Mouse (Mus musculus) thymus, postnatal 36 days (tissue): ENCODE data around the gene Pvalb.

Experiments
- DNase-seq, 2 experiments: peaks; one replicate each; pipeline ENCODE4 v3.0.0; 2022; ENCODE audit warnings: mixed read lengths in 2 of 2

Pvalb gene

DNA sequence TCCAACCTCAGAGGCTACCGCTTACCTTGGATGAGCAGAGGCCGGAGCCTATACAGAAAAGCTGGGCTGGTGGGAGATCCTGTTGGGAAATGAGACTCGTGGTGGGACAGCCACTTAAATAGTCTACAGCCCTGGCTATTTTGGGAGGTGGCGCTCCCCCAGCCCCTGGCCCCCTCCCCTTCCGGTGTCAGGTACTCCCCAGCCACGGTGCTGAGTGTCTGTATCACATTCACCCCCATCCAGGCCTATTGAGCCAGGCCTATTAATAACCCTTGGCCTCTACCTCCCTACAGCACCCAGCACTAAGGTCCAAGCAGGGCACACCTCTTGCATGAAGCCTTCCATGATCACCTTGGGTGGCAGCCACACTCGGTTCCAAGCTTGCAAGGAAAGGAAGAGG lies at the start of gene Pvalb:
Pvalb (minus strand) TSS at position 89 of the 400 bp plus-strand sequence.
- no peak for DNase-seq

DNA sequence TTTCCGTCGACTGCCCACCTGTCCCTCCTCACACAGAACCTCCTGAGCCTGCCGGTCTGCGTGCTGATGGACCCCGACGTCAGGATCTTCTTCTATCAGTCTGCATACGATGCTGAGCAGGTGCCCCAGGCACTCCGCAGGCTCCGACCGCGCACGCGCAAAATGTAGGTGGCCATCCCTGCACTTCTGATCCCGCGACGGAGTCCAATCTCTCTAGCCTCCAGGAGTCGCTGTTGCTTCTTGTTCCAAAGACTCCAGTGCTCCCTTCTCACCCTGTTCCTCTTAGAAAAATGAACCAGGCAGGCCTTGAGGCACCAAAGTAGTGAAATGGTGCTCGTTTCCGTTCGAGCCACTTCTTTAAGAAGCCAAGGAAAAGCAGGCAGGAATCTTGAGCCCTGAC lies 48.6 kb upstream of the Pvalb start:
- no peak for DNase-seq

DNA sequence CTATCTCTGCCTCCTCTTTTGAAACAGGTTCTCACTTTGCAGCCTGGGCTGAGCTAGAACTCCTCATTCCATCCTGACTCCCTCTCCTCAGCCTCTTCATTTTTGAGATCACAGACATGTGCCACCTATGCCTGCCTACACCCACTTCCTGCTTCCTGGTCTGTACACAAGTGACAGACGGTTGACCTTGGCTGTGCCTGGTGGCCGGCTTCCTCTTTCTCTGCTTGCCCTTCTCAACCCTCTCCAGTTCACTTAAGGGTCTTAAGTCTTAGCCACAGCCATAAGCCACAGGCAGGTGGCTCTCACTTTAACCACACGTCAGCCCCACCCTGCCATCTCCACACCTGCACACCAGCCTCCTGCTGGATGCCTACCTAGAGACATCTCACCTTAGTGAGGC lies 42.2 kb upstream of the Pvalb start:
- DNase-seq = peak; percentile 24 to 35

DNA sequence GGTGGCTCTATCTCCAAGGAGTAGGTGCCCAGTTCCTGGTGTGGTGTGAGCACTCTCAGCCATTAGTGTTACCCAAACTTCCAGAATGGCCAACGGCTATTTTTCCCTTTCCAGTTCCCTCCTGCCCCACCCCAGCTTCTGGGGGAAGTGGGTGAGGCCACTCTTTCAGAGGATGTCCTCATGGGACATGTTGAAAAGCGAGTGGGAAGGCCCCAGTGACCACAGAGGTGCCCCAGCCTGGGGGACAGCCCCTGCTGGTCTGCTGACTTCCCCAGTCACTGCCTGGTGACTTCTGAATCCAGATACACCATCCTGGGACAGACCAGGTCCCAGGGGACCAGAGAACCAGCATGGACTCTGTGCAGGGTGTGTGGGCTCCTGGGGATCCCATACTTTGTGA lies 41.5 kb upstream of the Pvalb start:
- no peak for DNase-seq

DNA sequence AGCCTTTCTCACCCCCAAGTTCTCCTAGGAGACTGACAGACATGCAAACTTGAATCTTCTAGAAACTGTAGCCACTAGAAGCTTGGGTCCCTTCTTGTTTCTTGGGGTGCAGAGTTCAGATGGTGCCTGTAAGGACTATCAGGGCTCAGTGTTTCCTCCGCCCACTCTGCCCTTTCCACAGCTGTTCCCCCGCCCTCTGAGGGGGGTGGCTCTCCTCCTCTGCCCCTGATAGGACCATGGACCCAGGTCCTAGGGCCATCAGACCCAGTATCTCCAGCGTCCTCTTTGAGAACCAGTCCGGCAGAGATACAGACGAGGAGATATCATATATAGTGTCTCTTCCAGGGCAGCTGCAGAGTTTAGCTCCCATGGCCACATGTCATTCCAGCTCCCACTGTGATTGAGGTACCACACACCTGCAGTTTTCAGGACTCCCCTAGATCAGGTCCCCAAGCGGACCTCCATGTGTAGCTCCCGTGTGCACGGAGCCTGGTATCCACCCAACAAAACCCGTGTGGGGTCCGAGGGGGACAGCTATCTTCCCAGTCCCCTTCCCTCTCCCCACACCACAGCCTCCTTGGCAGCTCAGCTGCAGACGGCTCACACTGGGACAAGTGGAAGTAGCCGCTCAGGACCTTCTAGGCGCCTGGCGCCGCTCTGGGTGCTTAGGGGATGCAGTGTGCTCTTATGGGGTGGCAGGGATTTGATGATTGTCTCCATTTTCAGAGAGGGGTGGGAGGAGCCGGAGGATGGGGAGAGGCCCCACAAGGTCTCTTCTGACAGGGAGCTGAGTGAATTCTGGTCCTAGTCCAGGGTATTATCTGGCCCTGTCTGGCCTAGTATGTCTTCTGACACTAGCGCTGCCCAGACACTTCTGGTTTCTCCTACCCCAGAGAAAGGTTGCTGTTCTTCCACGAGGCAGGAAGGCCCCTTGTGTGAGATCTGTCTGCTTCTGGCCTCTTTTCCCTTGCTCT lies 40.2 kb upstream of the Pvalb start:
- no peak for DNase-seq

DNA sequence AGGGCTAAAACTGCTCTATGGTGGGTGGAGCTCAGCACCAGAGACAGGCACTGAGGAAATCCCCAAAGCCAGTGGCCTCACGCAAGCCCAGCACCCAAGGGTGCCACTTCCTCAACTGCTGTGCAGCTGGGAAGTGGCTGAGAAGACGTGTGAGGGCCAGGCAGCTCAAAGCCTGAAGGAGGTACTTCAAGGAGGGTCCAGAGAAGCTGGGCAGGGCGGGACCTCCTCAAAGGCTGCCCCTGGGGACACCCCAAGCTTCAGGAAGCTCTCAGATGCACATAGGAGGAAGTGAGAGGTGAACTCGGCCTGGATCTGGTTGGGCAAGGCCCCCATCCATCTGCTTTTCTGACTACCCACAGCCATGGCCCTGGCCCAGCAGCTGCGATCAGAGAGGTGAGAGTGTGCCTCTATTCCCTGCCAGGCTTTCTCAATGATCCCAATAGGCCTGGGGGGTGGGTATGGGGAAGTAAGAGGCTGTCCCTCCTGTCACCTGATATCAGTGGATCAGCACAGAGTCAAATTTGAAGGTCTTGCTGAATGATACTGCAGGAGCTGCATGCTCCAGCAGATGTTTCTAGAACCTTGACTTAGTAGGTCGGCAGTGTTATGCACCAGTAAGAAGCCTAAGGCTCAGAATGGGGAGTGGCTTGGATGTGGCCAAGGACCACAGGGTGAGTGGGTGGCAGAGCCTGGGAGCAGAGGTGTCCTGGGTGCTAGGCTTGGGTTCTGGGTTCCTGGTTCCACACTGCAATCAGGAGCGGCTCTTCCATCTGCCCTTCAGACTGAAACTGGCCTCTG lies 38.7 kb upstream of the Pvalb start, which contains the start of gene Ncf4:
Ncf4 (plus strand) TSS at position 107 of the 798 bp plus-strand sequence.
- peak in 1 of 2 experiments; percentile 30 for DNase-seq

DNA sequence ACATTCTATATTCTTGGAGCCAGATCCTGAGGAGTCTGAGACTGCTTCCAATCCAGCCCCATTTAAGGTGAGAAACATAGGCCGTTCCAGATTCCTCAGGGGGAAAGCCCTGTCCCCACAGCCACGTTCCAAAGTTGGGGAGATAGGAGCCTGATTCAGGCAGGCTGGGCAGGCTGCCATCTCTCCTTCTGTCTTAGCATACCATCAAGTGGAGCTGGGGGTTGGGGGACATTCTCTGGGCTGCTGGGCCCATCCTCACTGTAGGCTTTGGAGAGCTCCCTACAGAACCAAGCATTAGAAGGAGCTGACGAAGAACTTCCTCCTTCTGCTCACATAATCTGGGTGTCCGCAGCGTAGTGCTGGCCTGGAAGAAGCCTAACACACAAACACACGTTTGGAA lies 37.6 kb upstream of the Pvalb start:
- DNase-seq = no peak

DNA sequence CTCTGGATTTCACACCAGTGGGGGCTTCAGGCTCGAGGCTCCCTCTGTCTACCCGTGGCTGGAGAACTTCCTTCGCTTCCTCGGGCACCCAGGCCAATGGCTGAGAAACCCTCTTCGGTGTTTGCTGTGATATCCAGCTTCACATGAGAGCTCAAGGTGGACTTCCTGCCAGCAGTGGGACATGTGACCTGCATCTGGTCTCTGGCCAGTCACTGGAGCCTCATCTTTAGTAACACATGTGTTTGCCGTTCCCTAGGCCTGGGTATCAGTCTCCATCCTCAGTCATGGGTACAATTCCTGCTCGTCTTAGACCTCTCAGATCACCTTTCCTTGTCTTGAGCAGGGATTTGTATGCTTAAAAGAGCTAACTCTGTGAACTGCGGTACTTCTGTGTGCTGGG lies 36.9 kb upstream of the Pvalb start:
- DNase-seq = no peak

DNA sequence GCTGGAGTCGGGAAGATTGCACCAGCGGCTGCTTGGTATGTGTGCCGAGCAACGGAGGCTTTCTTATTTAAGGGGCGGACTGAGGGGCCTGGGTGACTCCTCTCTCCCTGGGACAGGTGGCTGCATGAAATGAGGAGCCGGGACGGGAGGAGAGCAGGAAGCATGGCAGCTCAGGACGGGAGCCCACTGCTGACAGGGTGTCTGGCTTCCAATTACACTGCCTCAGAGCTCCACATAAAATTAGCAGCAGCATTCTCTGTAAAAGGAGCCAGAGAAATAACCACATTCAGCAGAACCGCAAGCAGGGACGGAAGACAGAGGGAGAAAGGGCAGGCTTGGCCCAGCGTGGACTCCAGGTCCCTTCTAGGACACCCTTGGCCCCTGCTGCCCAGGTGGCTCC lies 35.1 kb upstream of the Pvalb start:
- no peak for DNase-seq

DNA sequence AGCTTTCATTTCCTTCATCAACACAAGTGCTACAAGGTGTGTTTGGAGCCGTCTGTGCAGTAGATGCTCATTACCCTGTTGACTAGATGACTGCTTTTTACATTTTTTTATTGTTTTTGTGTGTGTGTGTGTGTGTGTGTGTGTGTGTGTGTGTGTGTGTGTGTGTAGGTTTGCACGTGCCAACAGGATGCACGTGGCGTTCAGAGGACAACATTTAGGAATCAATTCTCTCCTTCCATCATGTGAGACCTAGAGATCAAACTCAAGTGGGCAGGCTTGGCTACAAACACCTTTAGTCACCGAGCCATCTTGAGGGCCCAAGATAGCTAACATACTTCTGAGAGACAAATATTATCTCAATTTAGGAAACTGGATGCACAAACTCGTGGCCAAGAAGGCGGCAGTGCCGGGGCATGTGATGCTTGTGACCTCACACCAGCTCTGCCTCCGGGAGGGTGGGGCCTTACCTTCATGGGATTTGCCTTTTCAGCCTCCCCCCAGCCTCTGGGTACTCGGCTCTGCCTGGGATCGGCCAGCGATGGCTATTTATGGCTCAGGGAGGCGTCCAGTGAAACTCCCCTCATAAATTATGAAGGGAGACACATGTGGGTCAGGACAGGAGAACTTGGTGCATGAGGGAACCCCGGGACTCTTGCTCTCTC lies 33.9 kb upstream of the Pvalb start:
- no peak for DNase-seq

DNA sequence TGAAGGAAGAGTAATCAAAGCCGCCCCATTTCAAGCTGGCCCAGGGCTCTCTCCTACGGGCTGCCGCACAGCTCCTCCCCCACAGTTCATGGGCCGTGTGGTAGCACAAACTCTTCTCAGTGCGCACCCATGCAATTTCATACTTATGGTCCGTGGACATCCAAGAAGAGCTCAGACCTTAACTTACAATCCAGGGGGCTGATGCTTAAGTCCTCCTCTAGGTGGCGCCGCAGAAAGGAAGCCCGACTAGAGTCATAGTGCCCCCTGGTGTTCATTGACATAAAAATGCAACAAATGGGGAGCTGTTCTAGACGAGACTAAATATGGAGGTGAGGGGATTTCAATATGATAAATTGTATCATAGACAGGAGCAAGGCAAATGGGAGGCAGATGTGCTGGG lies 33.3 kb upstream of the Pvalb start:
- DNase-seq = peak; percentile 48 to 55

DNA sequence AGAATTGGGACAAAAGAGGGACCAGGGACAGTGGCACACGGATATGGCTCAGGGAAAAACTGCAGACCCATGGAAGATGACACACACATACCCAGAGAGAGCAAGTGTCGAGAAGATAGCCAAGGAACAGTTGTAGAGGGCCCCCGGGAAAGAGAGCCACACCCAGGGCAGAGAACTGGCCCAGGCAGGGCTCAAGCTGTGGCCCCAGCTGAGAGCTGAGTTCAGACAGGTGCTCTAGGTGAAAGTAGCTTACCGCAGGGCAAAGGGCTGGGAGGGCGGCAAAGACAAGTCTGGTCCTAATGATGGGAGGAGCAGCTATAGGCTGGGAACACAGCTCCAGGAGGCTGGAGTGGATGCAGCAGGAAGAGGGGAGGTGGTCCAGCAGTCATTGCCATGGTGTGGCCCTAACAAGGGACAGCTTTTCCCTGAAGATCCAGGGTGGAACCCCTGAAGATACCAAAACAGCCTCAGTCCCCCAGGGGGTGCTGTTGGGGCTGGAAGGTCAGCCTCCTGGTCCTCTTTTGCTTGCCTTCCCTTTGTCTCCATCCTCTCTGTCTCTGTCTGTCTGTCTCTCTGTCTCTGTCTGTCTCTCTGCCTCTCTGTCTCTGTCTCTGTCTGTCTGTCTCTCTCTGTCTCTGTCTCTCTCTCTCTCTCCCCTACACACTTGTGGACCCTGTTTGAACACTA lies 28.8 kb upstream of the Pvalb start:
- no peak for DNase-seq

DNA sequence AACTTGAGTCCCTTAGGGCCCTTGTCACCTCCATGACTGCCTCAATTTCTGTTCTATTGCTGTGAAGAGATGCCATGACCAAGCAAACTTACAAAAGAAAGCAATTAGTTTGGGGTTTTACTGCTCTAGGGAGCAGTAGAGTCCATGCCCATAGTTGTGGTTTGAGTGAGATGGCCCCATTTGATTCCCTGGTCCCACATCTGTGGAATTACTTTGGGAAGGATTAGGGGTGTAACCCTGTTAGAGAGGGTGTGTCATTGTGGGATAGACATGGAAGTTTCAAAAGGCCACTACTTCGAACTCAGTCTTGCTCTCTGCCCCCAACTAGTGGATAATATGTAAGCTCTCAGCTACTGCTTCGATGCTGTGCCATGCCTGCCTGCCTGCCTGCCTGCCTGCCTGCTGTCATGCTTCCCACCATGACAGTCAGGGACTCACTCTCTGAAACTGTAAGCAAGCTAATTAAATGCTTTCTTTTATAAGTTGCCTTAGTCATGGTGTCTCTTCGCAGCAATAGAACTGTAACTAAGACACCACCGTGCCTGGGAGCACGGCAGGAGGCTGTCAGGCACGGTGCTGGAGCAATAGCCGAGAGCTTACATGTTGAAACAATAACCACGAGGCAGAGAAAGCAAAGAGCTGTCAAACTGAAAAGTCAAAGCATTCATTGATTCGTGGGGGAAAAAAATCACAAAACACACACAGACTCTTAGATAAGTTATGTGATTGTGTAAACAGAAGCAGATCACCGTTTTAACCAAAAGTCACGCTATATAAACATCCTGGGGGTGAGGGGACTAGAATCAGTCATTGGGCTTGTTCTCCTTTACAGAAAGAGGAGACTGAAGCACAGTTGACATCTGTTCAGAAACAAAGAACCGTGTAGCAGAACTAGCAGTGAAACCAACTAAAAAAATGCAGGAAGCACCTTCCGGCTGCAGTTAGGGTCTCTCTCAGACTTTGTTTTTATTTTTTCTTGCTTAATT lies 25.4 kb upstream of the Pvalb start:
- DNase-seq = no peak

DNA sequence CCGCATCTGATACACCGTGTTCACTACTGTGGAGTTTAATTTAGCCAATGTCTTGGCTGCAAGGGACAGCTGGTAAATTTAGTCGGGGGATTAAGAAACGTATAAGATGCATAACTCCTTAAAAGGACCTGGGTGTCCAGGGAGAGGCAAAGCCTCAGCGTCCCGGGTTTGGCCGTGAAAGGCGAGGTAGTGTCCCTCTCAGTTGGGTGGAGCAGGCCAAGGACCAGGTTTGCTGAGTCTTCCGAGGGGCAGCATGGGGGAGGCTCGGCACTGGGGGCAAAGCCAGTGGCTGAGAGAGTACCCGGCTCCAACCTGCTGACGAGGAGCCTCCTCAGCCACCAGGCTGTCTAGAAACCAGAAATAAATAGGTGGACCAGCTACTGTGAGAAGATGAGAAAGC lies 21.6 kb upstream of the Pvalb start:
- no peak for DNase-seq

DNA sequence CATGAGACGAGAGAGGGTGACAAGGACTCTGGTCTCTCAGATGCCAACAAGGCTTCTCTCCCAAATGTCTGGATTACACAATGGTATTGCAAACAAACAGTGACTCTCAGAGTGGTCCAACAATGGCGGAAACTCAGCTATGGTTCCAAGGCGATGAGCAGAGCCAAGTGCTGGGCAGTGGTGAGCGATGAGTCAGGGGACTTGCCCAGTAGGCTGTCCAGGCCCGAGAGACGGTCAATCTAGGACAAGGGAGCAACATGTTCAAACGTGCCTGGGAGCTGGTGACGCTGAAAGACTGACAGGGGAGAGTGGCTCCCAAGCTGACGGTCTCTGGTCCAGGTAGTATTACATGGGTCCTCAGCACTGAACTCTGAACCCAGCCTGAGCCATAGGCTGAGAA lies 9.1 kb upstream of the Pvalb start:
- no peak for DNase-seq

DNA sequence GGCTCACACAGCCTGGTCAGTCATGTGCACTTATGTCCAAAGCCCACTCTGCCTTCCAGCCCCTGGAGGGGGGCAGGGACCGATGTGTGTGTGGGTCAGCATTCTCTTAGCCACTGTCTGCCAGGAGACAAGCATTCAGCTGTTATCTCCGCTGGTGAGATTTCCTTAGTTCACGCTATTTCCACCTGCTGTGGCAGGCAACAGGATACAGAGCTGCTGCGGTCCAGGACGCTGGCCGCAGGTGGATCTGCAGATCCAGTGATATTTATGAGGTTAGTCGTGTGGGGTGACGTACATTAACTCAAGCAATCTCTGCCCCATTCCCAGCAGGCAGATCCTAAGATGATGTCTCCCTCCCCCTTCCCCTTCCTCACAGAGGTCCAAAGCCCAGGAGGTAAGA lies 5.2 kb upstream of the Pvalb start:
- no peak for DNase-seq

DNA sequence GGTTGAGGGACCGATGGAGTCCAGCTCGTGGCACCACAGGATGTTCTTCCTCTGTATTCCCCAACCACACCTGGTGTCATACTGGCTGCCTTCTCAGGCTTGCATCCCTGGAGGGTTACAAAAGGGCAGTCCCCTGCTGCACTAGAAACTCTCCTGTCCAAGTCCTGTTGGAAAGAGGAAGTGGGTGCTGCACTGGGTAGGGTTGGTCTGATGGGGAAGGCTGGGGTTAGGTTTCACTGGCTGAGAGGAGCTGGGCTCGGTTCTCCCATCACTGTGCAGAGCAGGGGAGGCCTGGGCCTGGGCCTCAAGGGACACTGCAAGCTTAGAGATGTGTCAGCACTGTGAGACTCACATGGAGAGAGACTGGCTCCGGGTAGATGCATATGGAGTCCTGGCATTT lies 4.0 kb upstream of the Pvalb start:
- DNase-seq = no peak

DNA sequence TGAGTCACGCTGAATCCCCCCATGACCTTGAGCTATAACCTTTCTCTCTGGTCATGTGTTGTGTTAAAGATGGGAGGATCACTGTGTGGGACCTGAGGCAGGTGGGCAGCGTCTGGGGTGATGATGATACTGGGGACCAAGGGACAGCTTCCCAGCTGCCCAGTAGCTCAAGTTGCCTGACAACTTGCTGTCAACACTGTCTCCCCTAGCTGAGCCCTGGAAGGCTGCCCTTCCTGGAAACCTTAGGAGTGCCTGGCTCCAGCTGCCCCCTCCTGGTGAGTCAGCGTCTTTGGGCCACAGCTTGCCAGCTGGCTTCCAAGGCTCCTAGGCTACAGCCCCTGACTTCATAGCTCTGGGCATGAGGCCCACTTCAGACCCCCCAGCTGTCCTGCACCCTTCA lies 1.0 kb downstream of the Pvalb start:
- no peak for DNase-seq

DNA sequence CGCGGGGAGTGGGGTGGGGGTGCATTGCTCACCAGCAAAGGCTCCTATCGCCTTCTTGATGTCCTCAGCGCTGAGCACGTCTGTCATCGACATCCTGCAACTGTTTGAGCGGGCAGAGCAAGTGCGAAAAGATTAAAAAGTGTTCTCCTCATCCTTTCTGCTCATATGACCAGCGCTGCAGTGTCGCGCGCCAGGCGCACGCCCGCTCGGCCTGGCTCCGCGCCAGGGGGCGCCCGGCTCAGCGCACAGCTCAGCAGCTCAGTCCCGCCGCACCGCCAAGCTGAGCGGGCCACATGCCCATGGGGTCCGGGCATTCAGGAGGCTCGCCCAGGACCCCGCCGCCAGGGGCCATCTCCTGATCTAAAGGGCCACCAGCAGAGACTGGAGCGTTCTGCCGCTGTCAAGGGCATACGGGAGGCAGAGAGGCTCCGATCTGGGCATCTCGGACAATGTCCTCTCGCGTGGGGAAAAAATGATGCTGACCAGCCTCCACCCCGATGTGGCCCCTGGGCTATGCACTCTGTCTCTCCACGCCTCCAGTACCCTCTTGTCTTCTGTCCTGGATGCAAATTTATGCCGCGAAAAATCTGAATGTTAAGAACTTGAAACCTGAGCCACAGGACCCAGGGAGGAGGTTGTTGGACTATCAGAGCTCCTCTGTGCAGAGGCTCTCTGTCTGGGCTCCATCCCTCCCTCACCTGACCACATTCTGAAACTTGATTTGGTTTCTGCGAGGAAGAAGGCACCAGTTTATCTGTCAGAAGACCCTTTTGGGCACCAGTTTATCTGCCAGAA lies 1.9 kb downstream of the Pvalb start:
- peak; percentile 10 to 14 for DNase-seq

DNA sequence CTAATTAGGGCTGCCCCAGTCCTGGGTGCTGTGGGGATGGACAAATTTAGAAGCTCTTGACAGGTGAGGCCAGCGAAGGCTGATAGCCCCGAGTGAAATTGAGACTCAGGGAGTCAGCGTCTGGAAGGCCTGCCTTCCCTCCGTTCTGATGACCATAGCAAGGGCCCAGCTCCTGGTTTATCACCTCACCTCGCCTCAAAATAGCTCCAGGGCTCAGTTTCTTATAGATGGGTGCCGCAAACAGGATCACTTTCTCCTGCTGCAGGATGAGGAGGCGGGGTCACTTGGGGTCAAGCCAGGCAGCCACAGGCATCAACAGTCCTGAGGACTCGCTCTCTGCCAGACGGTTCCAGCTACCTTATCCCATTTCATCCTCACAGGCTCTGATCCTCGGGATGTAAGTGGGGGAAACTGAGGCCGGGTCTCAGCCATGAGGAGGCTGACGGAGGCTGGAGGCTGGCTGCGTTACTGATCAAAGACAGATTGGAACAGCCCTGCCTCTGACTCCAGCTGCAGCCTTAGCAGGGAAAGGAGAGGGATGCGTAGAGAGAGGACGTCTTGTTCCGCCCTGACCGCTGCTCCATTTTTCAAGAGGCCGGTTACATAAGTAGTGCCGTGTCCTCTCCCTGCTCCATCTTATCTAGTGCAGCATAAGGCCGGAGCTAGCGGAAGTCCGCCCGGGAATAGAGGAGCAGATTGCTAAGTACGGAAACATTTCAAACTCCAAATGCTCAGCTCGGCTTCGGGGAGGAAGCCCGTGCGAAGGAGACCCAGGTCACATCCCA lies 10.9 kb downstream of the Pvalb start:
- no peak for DNase-seq
